ENCODE assay signal across 5 mouse cellular contexts in the genomic region with DNA sequence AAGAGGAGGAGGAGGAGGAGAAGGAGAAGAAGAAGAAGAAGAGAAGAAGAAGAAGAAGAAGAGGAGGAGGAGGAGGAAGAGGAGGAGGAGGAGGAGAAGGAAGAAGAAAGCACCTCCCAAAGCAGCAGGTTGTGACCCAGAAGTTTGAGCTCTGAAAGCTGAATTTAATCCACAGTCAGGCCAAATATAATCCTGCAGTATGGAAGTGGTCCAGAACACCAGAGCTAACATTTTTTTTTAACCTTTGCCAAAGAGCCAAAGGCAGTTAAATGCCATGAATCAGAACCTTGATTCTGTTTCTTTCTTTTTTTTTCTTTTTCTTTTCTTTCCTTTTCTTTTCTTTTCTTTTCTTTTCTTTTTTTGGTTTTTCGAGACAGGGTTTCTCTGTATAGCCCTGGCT.
DNase-seq lines count a peak whose midpoint lies in the region.

No protein-coding gene starts in this region.

- DNase-seq in 3T3-L1 (ENCODE audit: low read depth, low spot score), result peak; percentile 33
- peak; percentile 76 for DNase-seq in brain, adult 2 months (ENCODE audit: low read depth, low spot score)
- peak; percentile 28 to 38 for DNase-seq in cerebellum, adult 18-20 months
- peak; percentile 30 for DNase-seq in cerebellum, adult 8-10 months
- DNase-seq in cerebellum, adult 9-11 months, result peak; percentile 59

Comparison
In these comparisons a context has a peak if more than half of its experiments do, and no peak if none do; other contexts are left out.
1. Peak in every context shown above with its lines: DNase-seq.